Mouse (Mus musculus) gastrocnemius, adult 2 months (tissue): ENCODE measurements around the gene Abcf1. TPM values are rescaled to one million over a fixed set of nuclear protein-coding genes. Genes with fewer than 3 reads are reported as not detected.

Source experiments
- DNase-seq: peaks from one replicate; pipeline ENCODE4 v3.0.0; 2022
- H3K27ac ChIP-seq: fragments of 200-600 bp; 2 replicates; pipeline ENCODE4 v1.8.1; 2022; ENCODE audit warnings: mild to moderate bottlenecking
- H3K4me3 ChIP-seq: fragments of 200-600 bp; 2 replicates; pipeline ENCODE4 v1.8.1; 2022; ENCODE audit warnings: mild to moderate bottlenecking, moderate library complexity
- CTCF ChIP-seq: fragments of 200-600 bp; IDR thresholded peaks from 2 replicates; pipeline ENCODE4 v1.8.1; 2022; ENCODE audit warnings: antibody characterized with exemption, mild to moderate bottlenecking, moderate library complexity
- intact Hi-C: fragments of 180-260 bp; cut with DNase I; formaldehyde crosslinking; loops from one replicate; pipeline ENCODE4 v1.15.1; 2025
- total RNA-seq, 2 experiments: library from RNA; stranded (reverse); gene quantifications; 2 replicates each; pipeline ENCODE4 v1.2.3; 2021

Gene Abcf1
- total RNA-seq, 2 experiments from 2014 or later = 72.1 to 74.9 TPM

DNA sequence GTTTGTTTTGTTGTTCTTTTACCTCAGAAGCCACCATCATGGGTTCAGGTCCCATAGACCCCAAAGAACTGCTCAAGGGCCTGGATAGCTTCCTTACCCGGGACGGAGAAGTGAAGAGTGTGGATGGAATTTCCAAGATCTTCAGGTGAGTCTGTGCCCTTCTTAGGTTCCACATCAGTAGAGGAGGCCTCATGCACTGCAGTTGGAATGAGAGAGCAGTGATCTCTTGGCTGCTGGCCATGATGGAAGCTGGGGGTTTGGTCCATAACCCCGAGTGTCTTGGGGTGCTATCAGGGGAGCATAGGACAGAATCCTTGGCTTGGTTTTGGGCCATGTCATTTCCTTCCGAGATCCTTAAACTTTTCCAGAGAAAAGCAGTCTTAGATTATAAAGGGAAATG is 46.3 kb downstream of the Abcf1 start:
- Histone ChIP-seq H3K27ac (no peak overlapping the region; the same call in 1 of the 2 replicates), H3K4me3 (no peak overlapping the region)
- no peak for DNase-seq
- intact Hi-C loops = no loop called here
- TF ChIP-seq CTCF = no peak

DNA sequence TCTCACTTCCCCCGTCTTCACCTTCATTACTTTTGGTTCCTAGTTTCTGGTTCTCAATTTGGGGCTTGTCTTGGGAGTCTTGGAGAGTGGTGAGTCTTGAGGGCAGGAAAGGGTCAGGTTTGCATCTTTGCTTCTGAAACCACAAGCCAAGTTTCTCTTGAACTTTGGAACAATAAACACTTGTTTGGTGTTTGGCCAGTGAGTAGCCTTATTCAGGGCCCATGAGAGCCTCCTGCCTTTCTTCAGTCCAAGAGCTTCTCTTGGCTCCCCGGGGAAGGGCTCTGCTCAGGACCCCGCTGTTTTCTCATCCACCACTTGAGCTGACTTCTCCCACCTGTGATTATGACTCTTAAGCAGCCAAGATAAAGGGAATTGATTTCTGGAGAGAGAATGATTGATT is 47.0 kb downstream of the Abcf1 start:
- intact Hi-C loops = no loop called here
- H3K27ac ChIP-seq = peak overlapping the region; percentile 29; the same call in 1 of the 2 replicates
- H3K4me3 ChIP-seq = no peak overlapping the region
- no peak for DNase-seq
- TF ChIP-seq CTCF = no peak

DNA sequence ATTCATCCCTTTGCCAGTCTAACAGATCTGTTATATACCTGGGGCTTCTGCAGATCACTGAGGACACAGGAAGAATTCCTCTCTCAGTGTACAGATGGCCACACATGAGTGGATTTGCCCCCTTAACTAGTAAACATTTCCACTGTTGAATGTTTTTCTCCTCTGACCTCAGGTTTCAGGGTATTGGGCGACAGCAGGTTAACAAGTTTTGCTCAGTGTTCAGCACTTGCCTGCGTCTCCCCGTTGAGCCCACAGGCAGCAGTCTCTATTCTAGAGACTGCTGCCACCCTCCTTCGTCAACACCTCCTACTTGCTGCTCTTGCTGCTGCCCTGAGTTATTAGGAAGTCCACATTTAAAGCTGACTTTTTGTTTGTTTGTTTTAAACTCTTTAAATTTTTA is 47.9 kb downstream of the Abcf1 start:
- no peak for DNase-seq
- intact Hi-C loops = no loop called here
- H3K27ac ChIP-seq = peak overlapping the region; percentile 94; the same call in 1 of the 2 replicates
- no peak for TF ChIP-seq CTCF
- no peak overlapping the region for H3K4me3 ChIP-seq

DNA sequence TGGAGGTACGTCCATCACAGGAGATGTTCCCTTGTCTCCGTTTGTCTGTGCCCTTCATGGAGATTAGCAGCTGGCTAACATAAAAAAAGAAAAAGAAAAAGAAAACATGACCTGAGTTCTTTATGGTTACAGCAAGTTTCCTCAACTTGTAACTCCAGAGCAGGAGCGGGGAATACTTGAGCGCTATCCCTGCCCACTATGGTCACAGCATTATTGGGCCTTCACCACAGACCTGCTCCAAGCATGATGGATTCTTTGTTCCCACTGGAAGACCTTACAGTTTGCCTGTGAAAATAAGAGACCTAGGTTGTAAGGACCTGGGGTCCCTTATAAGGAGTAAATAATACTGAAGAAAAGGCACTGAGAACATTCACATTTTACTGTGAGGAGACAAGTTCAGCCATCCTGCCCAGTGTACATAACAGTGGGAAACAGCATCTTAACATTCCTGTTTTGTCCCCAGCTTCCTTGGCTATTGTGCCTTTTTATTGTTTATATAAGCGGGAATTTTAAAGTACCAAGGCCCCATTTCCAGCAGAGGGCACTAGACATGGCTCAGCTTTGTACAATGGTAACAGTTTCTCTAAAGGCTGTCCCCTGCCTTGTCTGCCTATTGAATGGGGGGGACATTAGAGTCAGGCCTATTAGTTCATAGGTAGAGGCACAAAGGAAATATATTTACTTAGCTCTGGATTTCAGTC is 48.5 kb downstream of the Abcf1 start:
- H3K4me3 ChIP-seq = no peak overlapping the region; the same call in 1 of the 2 replicates
- intact Hi-C loops = no loop called here
- TF ChIP-seq CTCF = peak; percentile 67
- no peak for DNase-seq
- H3K27ac ChIP-seq = peak overlapping the region; percentile 94; the same call in 1 of the 2 replicates

DNA sequence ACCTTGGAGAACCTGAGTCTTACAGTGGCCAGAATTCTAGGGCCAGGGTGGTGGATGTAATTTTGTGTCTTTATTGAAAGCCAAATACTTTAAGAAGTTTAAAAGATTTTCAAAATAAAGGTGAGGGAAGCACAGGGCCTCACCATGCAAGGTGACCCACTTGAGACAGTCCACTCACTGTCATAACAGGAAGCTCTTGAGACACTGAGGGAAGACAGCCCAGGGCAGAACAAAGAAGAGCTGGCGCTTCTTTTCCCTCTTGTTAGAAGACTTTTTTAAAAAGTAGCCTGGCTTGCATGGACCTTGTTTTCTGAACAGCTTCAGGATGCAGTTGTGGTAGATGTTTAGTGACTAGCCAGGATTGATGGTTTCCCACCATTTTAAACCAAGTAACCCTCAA is 49.2 kb downstream of the Abcf1 start:
- intact Hi-C loops = no loop called here
- Histone ChIP-seq H3K27ac (peak overlapping the region; percentile 94), H3K4me3 (peak overlapping the region; percentile 90)
- no peak for DNase-seq
- TF ChIP-seq CTCF = no peak

DNA sequence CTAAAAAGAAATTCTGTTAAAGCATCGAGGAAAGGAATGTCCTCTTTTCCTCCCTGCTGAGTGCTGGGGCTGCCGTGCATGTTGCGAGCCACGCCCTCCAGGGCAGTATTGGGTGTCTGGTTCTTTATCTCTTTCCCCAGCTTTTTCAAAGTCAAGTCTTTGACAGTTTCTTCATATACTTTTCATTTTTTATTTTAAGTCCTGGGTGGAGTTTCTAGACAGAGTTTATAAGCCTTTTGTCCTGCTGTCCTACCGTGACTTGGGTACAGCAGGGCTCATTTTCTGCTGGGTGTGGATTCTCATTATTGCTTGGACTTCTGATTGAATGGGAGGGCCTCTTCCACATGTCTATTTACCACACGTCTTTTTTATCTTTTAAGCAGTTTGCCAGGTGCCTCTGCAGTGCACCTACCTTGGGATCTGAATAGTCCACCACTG is 49.7 kb downstream of the Abcf1 start:
- DNase-seq = no peak
- intact Hi-C loops = no loop called here
- H3K27ac ChIP-seq = peak overlapping the region; percentile 94
- peak overlapping the region; percentile 90 for H3K4me3 ChIP-seq
- no peak for TF ChIP-seq CTCF

DNA sequence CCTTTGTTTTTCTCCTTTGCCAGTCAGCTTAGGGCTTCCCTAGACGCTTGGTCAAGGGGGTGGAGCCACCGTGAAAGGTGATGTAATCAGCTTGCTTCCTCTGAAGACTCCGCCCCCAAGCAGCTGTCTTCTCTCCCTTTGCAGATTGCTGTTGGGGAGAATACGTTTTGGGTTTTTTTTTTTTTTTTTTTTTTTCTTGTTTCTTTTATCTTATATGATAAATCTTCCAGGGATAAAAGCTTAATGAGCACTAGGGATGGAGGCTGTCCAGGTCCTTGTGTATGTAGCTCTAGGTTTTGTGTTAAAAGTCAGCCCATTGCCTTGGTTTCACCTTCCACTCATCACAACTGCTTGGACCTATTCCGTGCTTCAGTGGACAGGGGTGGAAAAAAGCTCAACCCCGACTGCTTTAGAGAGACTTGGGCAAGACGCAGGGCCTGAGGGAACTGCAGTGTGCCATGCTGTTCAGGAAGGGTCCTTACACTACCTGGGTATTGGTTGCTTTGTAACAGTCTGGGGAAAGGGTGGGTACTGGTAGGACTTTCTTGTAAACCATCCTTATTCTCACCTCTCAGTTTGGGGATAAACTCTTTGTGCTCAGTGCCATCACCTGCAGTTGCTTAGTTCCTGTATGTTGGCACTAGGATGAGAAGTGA is 50.4 kb downstream of the Abcf1 start:
- Histone ChIP-seq H3K27ac (peak overlapping the region; percentile 94), H3K4me3 (peak overlapping the region; percentile 90)
- DNase-seq = peak; percentile 96
- intact Hi-C loops = no loop called here
- TF ChIP-seq CTCF = no peak

DNA sequence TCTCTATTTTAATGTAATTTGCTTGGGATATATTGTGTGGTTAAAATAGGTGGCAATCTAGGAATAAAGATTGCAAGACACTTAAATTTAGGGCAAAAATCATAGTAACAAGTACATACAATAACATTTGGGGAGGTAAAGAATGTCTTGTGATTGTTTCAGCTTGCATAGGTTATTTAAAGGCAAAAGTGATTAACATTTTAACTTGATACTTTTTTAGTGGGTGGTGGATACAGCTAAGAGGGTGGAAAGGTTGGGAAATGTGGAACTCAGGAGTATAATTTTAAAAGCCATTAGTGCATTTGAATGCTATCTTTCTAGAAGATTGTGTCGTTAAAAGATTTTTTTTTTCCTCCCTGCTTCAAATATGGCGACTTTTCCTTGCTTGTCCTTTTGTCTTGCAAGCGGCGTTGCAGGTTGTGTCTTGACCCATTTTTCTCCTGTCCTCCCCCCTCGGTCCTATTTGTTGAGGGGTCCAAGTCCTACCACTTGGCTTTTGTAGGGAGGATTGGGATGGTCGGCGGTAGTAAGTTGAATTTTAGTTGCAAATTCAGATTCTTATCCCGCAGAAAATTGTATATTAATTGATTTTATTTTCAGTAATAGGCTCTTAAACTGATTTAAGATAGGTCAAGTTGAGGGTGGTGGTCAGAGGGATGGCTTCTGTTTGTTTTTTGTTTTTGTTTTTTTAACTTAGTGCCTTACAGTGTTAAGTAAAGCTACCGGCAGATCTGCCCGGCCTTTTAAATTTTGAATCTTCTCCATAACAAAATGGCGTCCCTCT is 51.1 kb downstream of the Abcf1 start:
- no peak for TF ChIP-seq CTCF
- intact Hi-C loops = no loop called here
- peak overlapping the region; percentile 94 for H3K27ac ChIP-seq
- H3K4me3 ChIP-seq = peak overlapping the region; percentile 90
- peak; percentile 52 for DNase-seq

DNA sequence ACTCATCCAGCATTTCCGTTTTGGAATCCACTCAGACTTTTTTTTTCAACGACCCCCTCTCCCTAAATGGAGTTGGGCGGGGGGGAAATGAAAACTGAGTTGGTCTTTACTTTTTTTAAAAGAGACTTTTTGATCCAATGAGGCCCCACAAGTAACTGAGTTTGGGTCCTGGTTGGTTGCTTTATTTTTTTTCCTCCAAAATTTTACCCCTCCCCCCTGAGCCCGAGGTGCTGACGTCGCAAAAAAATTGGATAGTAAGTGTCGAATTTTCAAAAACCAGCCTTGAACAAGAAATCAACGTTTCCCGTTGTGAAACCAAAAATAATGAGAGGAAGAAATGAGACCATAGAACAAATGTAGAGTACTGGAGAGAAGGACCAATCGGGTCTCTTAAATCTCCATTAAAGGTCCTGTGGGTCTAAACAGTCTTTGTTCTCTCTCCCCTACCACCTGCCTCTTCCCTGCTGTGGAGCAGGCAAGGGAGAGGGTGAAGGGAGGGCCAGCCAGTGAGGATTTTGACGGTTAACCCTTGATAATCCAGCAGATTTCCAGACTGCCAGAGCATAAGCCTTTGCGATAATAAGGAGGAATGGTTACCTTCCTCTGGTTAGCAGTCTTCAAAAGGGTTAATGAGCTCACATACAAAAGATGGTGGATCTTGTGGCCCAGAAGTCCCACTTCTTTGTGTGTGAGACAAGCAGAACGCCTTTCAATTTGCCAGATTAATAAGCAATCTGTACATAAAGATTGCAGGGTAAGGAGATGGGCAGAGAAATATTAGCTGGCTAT is 51.9 kb downstream of the Abcf1 start:
- Histone ChIP-seq H3K27ac (peak overlapping the region; percentile 94), H3K4me3 (peak overlapping the region; percentile 90)
- TF ChIP-seq CTCF = no peak
- DNase-seq = peak; percentile 48
- intact Hi-C loops = loop anchor here (2.0 kb wide), 1 partner anchor 81 kb away; no protein-coding TSS in a partner anchor

DNA sequence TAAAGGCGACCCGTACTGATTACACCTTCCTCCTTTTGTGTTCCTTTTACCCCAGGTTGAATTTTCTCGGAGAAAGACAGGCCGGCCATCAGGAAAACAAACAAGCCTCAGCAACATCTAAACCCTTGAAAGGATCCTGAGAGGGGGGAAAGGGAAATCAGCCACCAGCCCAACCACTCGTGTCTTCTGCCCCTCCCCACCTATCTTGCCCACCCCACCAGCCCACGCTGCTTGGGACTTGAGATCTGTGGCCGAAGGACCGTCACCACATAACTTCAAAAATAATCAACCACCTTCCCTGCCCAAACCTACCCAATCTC is 52.5 kb downstream of the Abcf1 start:
- Histone ChIP-seq H3K4me3 (peak overlapping the region; percentile 90), H3K27ac (peak overlapping the region; percentile 94)
- TF ChIP-seq CTCF = no peak
- peak; percentile 57 for DNase-seq
- intact Hi-C loops = loop anchor here (2.0 kb wide), 1 partner anchor 80 kb away; no protein-coding TSS in a partner anchor

DNA sequence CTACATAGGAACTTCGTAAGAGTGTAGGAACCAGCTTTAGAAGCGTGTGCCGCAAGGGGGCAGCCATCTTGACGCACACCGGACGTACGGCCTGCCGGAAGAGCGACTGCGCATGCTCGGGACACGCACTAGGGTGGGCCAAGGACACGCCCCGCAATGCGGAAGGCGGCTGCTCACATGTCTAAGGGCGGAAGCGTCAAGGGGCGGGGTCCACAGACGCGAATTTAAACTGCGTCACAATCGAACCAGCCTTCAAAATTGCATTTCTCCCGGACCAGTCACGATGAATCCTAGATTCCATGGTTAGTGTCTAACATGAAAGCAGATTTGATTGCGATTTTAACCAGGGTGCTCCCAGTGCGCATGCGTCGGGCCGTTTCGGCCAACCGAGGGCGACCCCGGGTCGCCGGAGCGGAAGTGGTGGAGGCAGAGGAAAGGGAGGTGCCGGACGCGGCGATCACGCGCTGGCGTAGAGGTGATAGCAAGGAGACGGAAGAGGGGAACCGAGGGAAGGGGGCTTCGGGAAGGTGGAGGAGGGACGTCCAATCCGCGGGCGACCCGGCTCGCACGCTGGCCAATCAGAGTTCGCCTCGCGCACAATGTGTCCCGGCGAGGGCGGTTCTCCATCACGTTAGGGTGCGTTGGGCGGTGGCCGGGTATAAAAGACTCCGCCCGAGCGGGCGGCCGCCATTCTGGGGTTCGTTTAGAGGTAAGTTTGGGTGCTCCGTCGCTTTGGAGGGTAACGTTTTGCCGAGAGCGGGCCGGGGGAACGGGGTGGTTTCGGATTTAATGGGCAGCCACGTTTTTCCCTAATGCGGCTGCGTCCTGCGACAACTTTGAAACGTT is 53.0 kb downstream of the Abcf1 start, which contains the start of the genes Mrps18b and Ppp1r10:
Mrps18b (minus strand) TSS at position 93 of the 846 bp plus-strand sequence.
Ppp1r10 (plus strand) TSS at position 138 of the 846 bp plus-strand sequence.
- Histone ChIP-seq H3K4me3 (peak within 1 kb of the TSS; percentile 90), H3K27ac (peak within 1 kb of the TSS; percentile 98)
- peak; percentile 71 for TF ChIP-seq CTCF
- peak; percentile 99 for DNase-seq
- intact Hi-C loops = loop anchor here (2.0 kb wide), 1 partner anchor 80 kb away; no protein-coding TSS in a partner anchor
